Mouse (Mus musculus) stomach, postnatal 0 days (tissue): Measurements from ENCODE around the gene Txn2.

Source experiments
- CTCF ChIP-seq: IDR thresholded peaks from 2 replicates; pipeline ENCODE4 v1.5.1; 2016; ENCODE audit warnings: antibody characterized with exemption, low read depth, mild to moderate bottlenecking, moderate library complexity
- EP300 ChIP-seq: optimal IDR thresholded peaks from 2 replicates; pipeline ENCODE3; 2016; ENCODE audit warnings: antibody characterized with exemption

DNA sequence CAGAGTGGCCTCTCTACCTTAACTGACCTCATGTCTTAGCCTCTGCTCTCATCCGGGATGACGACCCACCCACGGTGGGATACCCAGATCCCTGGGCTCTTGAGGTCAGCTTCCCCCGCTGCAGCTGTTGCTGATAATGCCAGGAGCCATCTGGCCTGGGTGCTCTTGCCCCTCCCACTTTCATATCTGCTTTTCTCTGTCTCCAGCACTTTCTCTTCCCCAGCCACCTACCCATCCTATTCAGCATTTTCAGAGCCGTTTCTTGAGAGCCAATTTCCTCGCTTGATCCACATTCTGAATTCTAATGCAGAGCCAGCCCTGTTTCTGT, 2.8 kb upstream of the Txn2 start:
- no peak for TF ChIP-seq CTCF
- TF ChIP-seq EP300 = no peak
